Mouse (Mus musculus): ENCODE data around the gene Cdc14b.

DNA sequence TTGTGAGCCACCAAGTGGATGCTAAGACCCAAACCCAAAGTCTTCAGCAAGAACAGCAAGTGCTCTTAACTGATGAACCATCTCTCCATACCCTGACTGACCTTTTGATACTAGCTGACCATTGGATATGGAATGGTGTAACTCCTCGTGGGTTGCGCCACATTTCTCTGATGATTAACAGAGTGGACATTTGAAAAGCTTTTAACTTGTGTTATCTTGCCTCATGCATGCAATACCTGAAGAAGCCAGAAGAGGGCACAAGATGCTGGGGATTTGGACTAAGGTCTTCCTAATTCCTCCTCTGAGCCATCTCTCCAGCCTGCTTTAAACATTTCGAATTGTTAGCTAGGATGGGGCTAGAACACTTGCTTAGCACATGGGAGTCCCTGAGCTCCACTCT, 94.2 kb downstream of the Cdc14b start:
- TF ChIP-seq MYOD1 (IDR thresholded peaks at IDR 0.05; ENCODE audit: control insufficient read depth in 1 of 3, insufficient read length in 2 of 3, low read depth in 2 of 3) = no peak
- no peak for TF ChIP-seq POLR2A (IDR thresholded peaks at IDR 0.05; ENCODE audit: insufficient read length, low read depth)
- no peak for TF ChIP-seq TCF12 (IDR thresholded peaks at IDR 0.05; ENCODE audit: insufficient read depth, poor library complexity, severe bottlenecking)
- TF ChIP-seq E2F4 (IDR thresholded peaks at IDR 0.05; ENCODE audit: insufficient read depth) = no peak
- no peak for TF ChIP-seq REST (IDR thresholded peaks at IDR 0.05; ENCODE audit: insufficient read depth, insufficient read length)
- TF ChIP-seq POLR2AphosphoS2 (IDR thresholded peaks at IDR 0.05; ENCODE audit: insufficient read length, low read depth) = no peak
- TF ChIP-seq CEBPB (IDR thresholded peaks at IDR 0.05; ENCODE audit: insufficient read depth, poor library complexity, severe bottlenecking) = no peak
- TF ChIP-seq MYOG (IDR thresholded peaks at IDR 0.05; ENCODE audit: control insufficient read depth in 1 of 3, insufficient read depth in 1 of 3, insufficient read length in 2 of 3, low read depth in 2 of 3) = no peak
